Mouse (Mus musculus) lung, postnatal 0 days (tissue): Measurements from ENCODE around the gene Tnnc2.

Experiments
- CTCF ChIP-seq: IDR thresholded peaks from 2 replicates; pipeline ENCODE4 v1.5.1; 2016; ENCODE audit warnings: antibody characterized with exemption, mild to moderate bottlenecking
- EP300 ChIP-seq: IDR thresholded peaks from 2 replicates; pipeline ENCODE4 v1.6.1; 2016; ENCODE audit warnings: antibody characterized with exemption, mild to moderate bottlenecking, control low read depth

GRCm38 (mm10) chr2:164769258-164770037, 10.3 kb downstream of the Tnnc2 start, which contains the start of gene Ube2c:
- peak; percentile 46 for TF ChIP-seq CTCF
- TF ChIP-seq EP300 = peak; percentile 81
